10 mouse cellular contexts compared by ENCODE assay signal in genomic region chr2:127845346-127845982, GRCm38 (mm10). TPM values are rescaled to one million over a fixed set of nuclear protein-coding genes. Genes with fewer than 3 reads are reported as not detected.
A peak's percentile ranks its signal among the peaks of the same experiment; 100 is the strongest.
DNase-seq lines count a peak whose midpoint lies in the region; ATAC-seq and TF ChIP-seq lines count a peak whose summit lies in the region.
"Had no signal": no experiment of that assay in that cellular context is flagged by ENCODE, and none has a peak within 500 bp of the region (broad histone marks: within the 10 kb centered on the region; RNA-seq: fewer than 3 reads in every experiment).

No protein-coding gene starts in this region.

- 28% methylated on average over 7 of the region's 7 CpGs for WGBS in cerebellum, adult 2 months

- in situ Hi-C loops in Patski (cut with MboI; ENCODE audit: low pct_unique_long_range_greater_than_20kb) = no loop called here

- H3K4me3 ChIP-seq in cerebellum, adult 2 months (replicated peaks; ENCODE audit: insufficient read depth, low read depth, low read length) = no peak overlapping the region
- H3K4me3 ChIP-seq in layer of hippocampus, adult 2 months = no peak overlapping the region
- H3K4me3 ChIP-seq: embryonic facial prominence, embryonic 13.5 days; megakaryocyte, embryonic 14.5 days had no signal

- no peaks in the 10 kb centered on the region for H3K4me1 ChIP-seq in cerebellum, adult 2 months (ENCODE audit: control insufficient read depth, insufficient read depth, low read length)
- H3K4me1 ChIP-seq: embryonic facial prominence, embryonic 13.5 days had no signal

- CTCF ChIA-PET in Patski (lab: Charles Lee) = interaction anchor here (0.7 to 1.5 kb wide), 6 partner anchors 10 to 20 kb away, joined by 3 to 7 read pairs (median 3); partner anchors contain the start of gene Bub1

- TF ChIP-seq POLR2A in cerebellum, adult 2 months (IDR thresholded peaks at IDR 0.05; ENCODE audit: borderline replicate concordance, insufficient read depth, low read length) = no peak

- POLR2A ChIA-PET in Patski (lab: Charles Lee) = no interaction called here

- no peak overlapping the region for H3K27ac ChIP-seq in cerebellum, adult 2 months (ENCODE audit: insufficient read depth, low read length)
- no peak overlapping the region for H3K27ac ChIP-seq in layer of hippocampus, adult 2 months
- H3K27ac ChIP-seq: embryonic facial prominence, embryonic 13.5 days had no signal

- peak in 1 of 2 experiments; percentile 31 for DNase-seq in cerebellum, adult 2 months
- DNase-seq in cerebellum, adult 11 months = no peak
- DNase-seq in layer of hippocampus, adult 2 months (ENCODE audit: low spot score in 2 of 2) = peak in 1 of 2 experiments; percentile 12
- DNase-seq in layer of hippocampus, adult 11-12 months (ENCODE audit: low spot score) = no peak
- no peak for DNase-seq in Patski (ENCODE audit: low read depth, low spot score)
- no peak for DNase-seq in testis, postnatal 10 days (ENCODE audit: low spot score)
- DNase-seq in left cerebral cortex, adult 9 months (ENCODE audit: low spot score in 2 of 2) = no peak

- H3K27me3 ChIP-seq in cerebellum, adult 2 months (ENCODE audit: control insufficient read depth, insufficient read depth, low read length) = no peaks in the 10 kb centered on the region
- peaks cover 86% of the 10 kb centered on the region for H3K27me3 ChIP-seq in Patski

- ATAC-seq in Patski = no peak
- peak; percentile 53; the same call in 1 of the 2 replicates for ATAC-seq in monocyte, adult 5-6 weeks (replicated peaks; ENCODE audit: insufficient number of reproducible peaks, low FRiP score, low TSS enrichment, poor library complexity, severe bottlenecking)

- TF ChIP-seq CTCF in cerebellum, adult 2 months (IDR thresholded peaks at IDR 0.05; ENCODE audit: borderline replicate concordance, insufficient read depth, low read depth, low read length) = peak; percentile 32; the same call in 1 of the 2 replicates
- peak; percentile 84 for TF ChIP-seq CTCF in layer of hippocampus, adult 2 months (conservative IDR thresholded peaks at IDR 0.05)
- TF ChIP-seq CTCF in Patski (IDR thresholded peaks at IDR 0.05) = peak; percentile 44

RNA-seq across cellular contexts. Expression of gene Acoxl, which starts 6.8 kb away (rescaled TPM):
- not detected in 2 replicates for polyA plus RNA-seq in cerebellum, adult 2 months (2012; rRNA removed)
- not detected for total RNA-seq in layer of hippocampus, adult 2 months (2021)
- 0.03 TPM for polyA plus RNA-seq in Patski (2021)
- not detected in 3 replicates for total RNA-seq in monocyte, adult 5-6 weeks (2017)
- polyA plus RNA-seq: embryonic facial prominence, embryonic 13.5 days had no signal

RNA-seq across cellular contexts. Expression of gene Bub1, which starts 13.8 kb away (rescaled TPM):
- 0.14 and 0.15 TPM in 2 replicates for polyA plus RNA-seq in cerebellum, adult 2 months (2012; rRNA removed)
- total RNA-seq in layer of hippocampus, adult 2 months (2021) = under 1 TPM; 0.25 to 0.77 TPM
- 23.7 TPM for polyA plus RNA-seq in Patski (2021)
- total RNA-seq in monocyte, adult 5-6 weeks (2017) = 0.32 to 2.3 TPM (median 0.68 TPM) in 3 replicates

RNA-seq across cellular contexts. Expression of gene Mtln, which starts 53.2 kb away (rescaled TPM):
- 104 and 106 TPM in 2 replicates for polyA plus RNA-seq in cerebellum, adult 2 months (2012; rRNA removed)
- total RNA-seq in layer of hippocampus, adult 2 months (2021) = 10 to 100 TPM; 52.6 to 55.4 TPM
- polyA plus RNA-seq in Patski (2021) = 34.9 TPM
- 6.4 to 10.0 TPM (median 7.1 TPM) in 3 replicates for total RNA-seq in monocyte, adult 5-6 weeks (2017)

RNA-seq across cellular contexts. Expression of gene Nphp1, which starts 56.8 kb away (rescaled TPM):
- polyA plus RNA-seq in cerebellum, adult 2 months (2012; rRNA removed) = 10.6 and 11.4 TPM in 2 replicates
- 10 to 100 TPM; 21.4 to 25.0 TPM for total RNA-seq in layer of hippocampus, adult 2 months (2021)
- polyA plus RNA-seq in Patski (2021) = 58.5 TPM
- not detected in 3 replicates for total RNA-seq in monocyte, adult 5-6 weeks (2017)

Comparison
In these comparisons a context has a peak if more than half of its experiments do, and no peak if none do; other contexts are left out.
1. CTCF ChIP-seq: peak in every context shown above with its lines; median percentile 84 in layer of hippocampus, adult 2 months; 44 in Patski; 32 in cerebellum, adult 2 months.